Mouse (Mus musculus) heart, adult 2 months (tissue): Measurements from ENCODE around the gene Ppp1r14a. TPM values are rescaled to one million over a fixed set of nuclear protein-coding genes. Genes with fewer than 3 reads are reported as not detected.

ENCODE experiments used
- DNase-seq, 2 experiments: peaks; one replicate each; pipeline ENCODE4 v3.0.0; 2021
- H3K27ac ChIP-seq: fragments of 200-600 bp; 2 replicates; pipeline ENCODE4 v1.8.1; 2022
- H3K27me3 ChIP-seq: fragments of 200-500 bp; 2 replicates; pipeline ENCODE4 v1.6.1; 2012; ENCODE audit warnings: mild to moderate bottlenecking, low read length, inconsistent platforms, mixed read lengths; ENCODE audit not compliant: control insufficient read depth, insufficient read depth
- H3K36me3 ChIP-seq: fragments of 200-500 bp; 2 replicates; pipeline ENCODE4 v1.6.1; 2012; ENCODE audit warnings: low read length, inconsistent platforms; ENCODE audit not compliant: control insufficient read depth, insufficient read depth
- H3K4me1 ChIP-seq: fragments of 200-500 bp; 2 replicates; pipeline ENCODE4 v1.6.1; 2011; ENCODE audit warnings: low read length; ENCODE audit not compliant: control insufficient read depth, insufficient read depth
- H3K4me3 ChIP-seq: fragments of 200-600 bp; 2 replicates; pipeline ENCODE4 v1.8.1; 2022
- H3K79me2 ChIP-seq: fragments of 200-500 bp; replicated peaks from 2 replicates; pipeline ENCODE4 v1.6.1; 2012; ENCODE audit warnings: mild to moderate bottlenecking, inconsistent platforms, low read length, moderate library complexity, mixed read lengths; ENCODE audit not compliant: control insufficient read depth, insufficient read depth
- H3K9ac ChIP-seq: fragments of 200-500 bp; 2 replicates; pipeline ENCODE4 v1.6.1; 2012; ENCODE audit warnings: low read depth, mild to moderate bottlenecking, control low read depth, inconsistent platforms, low read length, mixed read lengths
- CTCF ChIP-seq: fragments of 200-600 bp; IDR thresholded peaks from 2 replicates; pipeline ENCODE4 v1.8.1; 2022; ENCODE audit warnings: antibody characterized with exemption, mild to moderate bottlenecking, moderate library complexity
- EP300 ChIP-seq: fragments of 200-500 bp; IDR thresholded peaks from 2 replicates; pipeline ENCODE4 v1.6.1; 2011; ENCODE audit warnings: low read depth, low read length, control low read depth; ENCODE audit not compliant: insufficient read depth
- POLR2A ChIP-seq: fragments of 200-500 bp; IDR thresholded peaks from 2 replicates; pipeline ENCODE4 v1.6.1; 2011; ENCODE audit warnings: mild to moderate bottlenecking, low read depth, low read length, control low read depth; ENCODE audit not compliant: insufficient read depth
- WGBS: fragments of 180-500 bp; shearing (Covaris S2); methylation state at CpG from one replicate; pipeline ENCODE4 v1.1.7; 2018; 5-methylcytosine and 5-hydroxymethylcytosine counted together
- intact Hi-C: fragments of 180-260 bp; cut with DNase I; formaldehyde crosslinking; loops from one replicate; pipeline ENCODE4 v1.15.1; 2025
- polyA plus RNA-seq: library from polyadenylated mRNA; depleted of rRNA; stranded (reverse); fragments of >200 nt; gene quantifications from 2 replicates; pipeline ENCODE4 v1.2.3, GENCODE M21; 2012
- total RNA-seq, 2 experiments: library from RNA; stranded (reverse); gene quantifications; 2 replicates each; pipeline ENCODE4 v1.2.3; 2021

Gene Ppp1r14a
- total and polyA plus RNA-seq, 3 experiments = 8.7 to 18.4 (median 10.3) TPM

GRCm38 (mm10) chr7:29259781-29260730 lies 29.1 kb upstream of the Ppp1r14a start:
- Histone ChIP-seq H3K27me3 (no peaks in the 10 kb centered on the region), H3K4me3 (no peak overlapping the region), H3K36me3 (no peaks in the 10 kb centered on the region), H3K27ac (no peak overlapping the region), H3K79me2 (no peaks in the 10 kb centered on the region), H3K4me1 (no peaks in the 10 kb centered on the region), H3K9ac (no peak overlapping the region)
- WGBS = 81% methylated on average over 10 of the region's 10 CpGs
- TF ChIP-seq POLR2A (no peak), CTCF (no peak), EP300 (no peak)
- intact Hi-C loops = no loop called here
- DNase-seq = no peak

GRCm38 (mm10) chr7:29262151-29262550 lies 27.0 kb upstream of the Ppp1r14a start:
- Histone ChIP-seq H3K4me1 (no peaks in the 10 kb centered on the region), H3K9ac (no peak overlapping the region), H3K4me3 (no peak overlapping the region), H3K79me2 (no peaks in the 10 kb centered on the region; the same call in 1 of the 2 replicates), H3K27ac (peak overlapping the region; percentile 38), H3K27me3 (no peaks in the 10 kb centered on the region), H3K36me3 (no peaks in the 10 kb centered on the region)
- 69% methylated on average over 6 of the region's 6 CpGs for WGBS
- no peak for DNase-seq
- TF ChIP-seq EP300 (no peak), POLR2A (no peak), CTCF (no peak)
- intact Hi-C loops = no loop called here

- intact Hi-C loops = no loop called here
- no peaks in the 10 kb centered on the region for H3K4me1 ChIP-seq
- H3K4me3 ChIP-seq = no peak overlapping the region
- H3K27ac ChIP-seq = no peak overlapping the region
- H3K79me2 ChIP-seq = no peaks in the 10 kb centered on the region; the same call in 1 of the 2 replicates
- 85% methylated on average over 3 of the region's 3 CpGs for whole genome bisulfite sequencing
- no peaks in the 10 kb centered on the region for H3K36me3 ChIP-seq
- no peak overlapping the region for H3K9ac ChIP-seq
- DNase-seq = no peak
- H3K27me3 ChIP-seq = no peaks in the 10 kb centered on the region
- no peak for TF ChIP-seq POLR2A
- TF ChIP-seq CTCF = no peak
- TF ChIP-seq EP300 = no peak
Measured at GRCm38 (mm10) chr7:29263831-29264230, 25.3 kb upstream of the Ppp1r14a start.

- Histone ChIP-seq H3K4me3 (no peak overlapping the region), H3K27ac (no peak overlapping the region), H3K27me3 (no peaks in the 10 kb centered on the region), H3K4me1 (no peaks in the 10 kb centered on the region), H3K36me3 (no peaks in the 10 kb centered on the region), H3K79me2 (no peaks in the 10 kb centered on the region; the same call in 1 of the 2 replicates), H3K9ac (no peak overlapping the region)
- DNase-seq = no peak
- intact Hi-C loops = no loop called here
- WGBS = 88% methylated on average over 7 of the region's 7 CpGs
- TF ChIP-seq EP300 (no peak), POLR2A (no peak), CTCF (no peak)
Measured at GRCm38 (mm10) chr7:29265636-29266035, 23.5 kb upstream of the Ppp1r14a start.

- no peaks in the 10 kb centered on the region for H3K27me3 ChIP-seq
- 79% methylated on average over 4 of the region's 4 CpGs for WGBS
- H3K79me2 ChIP-seq = no peaks in the 10 kb centered on the region; the same call in 1 of the 2 replicates
- H3K4me3 ChIP-seq = no peak overlapping the region
- TF ChIP-seq CTCF (no peak), POLR2A (no peak), EP300 (no peak)
- no peaks in the 10 kb centered on the region for H3K36me3 ChIP-seq
- no peak overlapping the region for H3K9ac ChIP-seq
- peaks cover 1% of the 10 kb centered on the region for H3K4me1 ChIP-seq
- intact Hi-C loops = no loop called here
- DNase-seq = no peak
- no peak overlapping the region for H3K27ac ChIP-seq
Measured at GRCm38 (mm10) chr7:29266931-29267330, 22.2 kb upstream of the Ppp1r14a start.

- Histone ChIP-seq H3K4me1 (peaks cover 2% of the 10 kb centered on the region), H3K27ac (no peak overlapping the region), H3K79me2 (no peaks in the 10 kb centered on the region; the same call in 1 of the 2 replicates), H3K4me3 (no peak overlapping the region), H3K27me3 (no peaks in the 10 kb centered on the region), H3K9ac (no peak overlapping the region), H3K36me3 (no peaks in the 10 kb centered on the region)
- no peak for DNase-seq
- TF ChIP-seq EP300 (no peak), POLR2A (no peak), CTCF (no peak)
- 88% methylated on average over 4 of the region's 4 CpGs for WGBS
- intact Hi-C loops = no loop called here
Measured at GRCm38 (mm10) chr7:29270445-29270844, 18.7 kb upstream of the Ppp1r14a start.
